ENCODE assay signal across 7 mouse cellular contexts in the genomic region with DNA sequence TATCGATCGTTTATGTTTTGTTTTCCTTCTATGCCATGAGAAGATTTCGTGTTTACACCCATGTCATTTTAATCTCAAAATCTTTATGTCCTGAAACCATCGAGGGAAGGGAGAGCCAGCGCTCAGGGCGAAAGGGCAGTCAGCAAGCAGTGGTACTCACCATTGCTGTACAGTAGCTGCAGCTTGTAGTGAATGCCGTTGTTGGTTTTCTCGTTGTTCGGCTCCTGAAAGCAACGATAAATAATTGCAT. TPM values are rescaled to one million over a fixed set of nuclear protein-coding genes. Genes with fewer than 3 reads are reported as not detected.
A peak's percentile ranks its signal among the peaks of the same experiment; 100 is the strongest.
DNase-seq lines count a peak whose midpoint lies in the region; ATAC-seq and TF ChIP-seq lines count a peak whose summit lies in the region.

No protein-coding gene starts in this region.

- H3K9ac ChIP-seq in lung, embryonic 15.5 days: no peak overlapping the region
- peak overlapping the region; percentile 53; the same call in 1 of the 2 replicates for H3K9ac ChIP-seq in intestine, postnatal 0 days (ENCODE audit: low read depth, low read length)
- H3K9ac ChIP-seq in neural tube, embryonic 14.5 days (replicated peaks; ENCODE audit: low read depth, low read length): peak overlapping the region; percentile 99

- H3K4me1 ChIP-seq in lung, embryonic 15.5 days: peaks cover 40% of the 10 kb centered on the region
- peaks cover 91% of the 10 kb centered on the region for H3K4me1 ChIP-seq in forebrain, embryonic 10.5 days
- H3K4me1 ChIP-seq in intestine, postnatal 0 days (replicated peaks; ENCODE audit: control insufficient read depth, insufficient read depth, low read length): 0 out of 2 replicates have a peak, but pooled peaks cover 5% of the 10 kb centered on the region
- H3K4me1 ChIP-seq in neural tube, embryonic 14.5 days (ENCODE audit: control insufficient read depth, insufficient read depth, low read length): peaks cover 19% of the 10 kb centered on the region

- peak overlapping the region; percentile 56 for H3K4me3 ChIP-seq in lung, embryonic 15.5 days
- peak overlapping the region; percentile 65 for H3K4me3 ChIP-seq in forebrain, embryonic 10.5 days
- H3K4me3 ChIP-seq in intestine, postnatal 0 days (ENCODE audit: low read depth, low read length): peak overlapping the region; percentile 65
- H3K4me3 ChIP-seq in neural tube, embryonic 14.5 days (ENCODE audit: low read depth, low read length): peak overlapping the region; percentile 79

- under 1% methylated on average over 10 of the region's 10 CpGs for WGBS in lung, embryonic 15.5 days
- WGBS in forebrain, embryonic 10.5 days: under 1% methylated on average over 10 of the region's 10 CpGs
- 2% methylated on average over 10 of the region's 10 CpGs for WGBS in intestine, postnatal 0 days
- WGBS in neural tube, embryonic 14.5 days: under 1% methylated on average over 10 of the region's 10 CpGs

- peak overlapping the region; percentile 98 for H3K4me2 ChIP-seq in lung, embryonic 15.5 days
- H3K4me2 ChIP-seq in intestine, postnatal 0 days (replicated peaks; ENCODE audit: low read depth): peak overlapping the region; percentile 96
- peak overlapping the region; percentile 76 for H3K4me2 ChIP-seq in neural tube, embryonic 14.5 days (ENCODE audit: low read depth, low read length)

- no peak overlapping the region for H3K27ac ChIP-seq in lung, embryonic 15.5 days
- H3K27ac ChIP-seq in forebrain, embryonic 10.5 days: peak overlapping the region; percentile 81
- H3K27ac ChIP-seq in intestine, postnatal 0 days (ENCODE audit: low read depth, low read length): no peak overlapping the region
- H3K27ac ChIP-seq in neural tube, embryonic 14.5 days (ENCODE audit: low read depth, low read length): peak overlapping the region; percentile 98

- DNase-seq in lung, adult 18-20 months: no peak
- DNase-seq in forebrain, embryonic 10.5 days (ENCODE audit: extremely low spot score, low spot score): no peak
- DNase-seq in cerebellum, postnatal 25 days: no peak

- H3K9me3 ChIP-seq in lung, embryonic 15.5 days: no peaks in the 10 kb centered on the region
- H3K9me3 ChIP-seq in forebrain, embryonic 10.5 days: no peaks in the 10 kb centered on the region
- no peaks in the 10 kb centered on the region for H3K9me3 ChIP-seq in intestine, postnatal 0 days (ENCODE audit: control insufficient read depth)
- H3K9me3 ChIP-seq in neural tube, embryonic 14.5 days (ENCODE audit: control insufficient read depth, low read length): no peaks in the 10 kb centered on the region

- no peaks in the 10 kb centered on the region for H3K36me3 ChIP-seq in lung, embryonic 15.5 days
- H3K36me3 ChIP-seq in forebrain, embryonic 10.5 days (replicated peaks): no peaks in the 10 kb centered on the region
- no peaks in the 10 kb centered on the region for H3K36me3 ChIP-seq in intestine, postnatal 0 days (ENCODE audit: control insufficient read depth, insufficient read depth)
- H3K36me3 ChIP-seq in neural tube, embryonic 14.5 days (ENCODE audit: control insufficient read depth, insufficient read depth, low read length): no peaks in the 10 kb centered on the region

- no peak for TF ChIP-seq CTCF in intestine, postnatal 0 days (IDR thresholded peaks at IDR 0.05; ENCODE audit: low read depth)

- H3K27me3 ChIP-seq in lung, embryonic 15.5 days: peaks cover 99% of the 10 kb centered on the region
- peaks cover 100% of the 10 kb centered on the region for H3K27me3 ChIP-seq in forebrain, embryonic 10.5 days (ENCODE audit: poor library complexity, severe bottlenecking)
- H3K27me3 ChIP-seq in intestine, postnatal 0 days (replicated peaks; ENCODE audit: control insufficient read depth, insufficient read depth, low read length): peaks cover 97% of the 10 kb centered on the region
- peaks cover 3% of the 10 kb centered on the region; the same call in 1 of the 2 replicates for H3K27me3 ChIP-seq in neural tube, embryonic 14.5 days (ENCODE audit: control insufficient read depth, insufficient read depth, low read length)

- no peak for ATAC-seq in lung, embryonic 15.5 days (ENCODE audit: borderline replicate concordance, extremely low read depth, low FRiP score, low TSS enrichment)
- no peak for ATAC-seq in intestine, postnatal 0 days
- no peak for ATAC-seq in neural tube, embryonic 14.5 days (ENCODE audit: low read depth)
- no peak for ATAC-seq in megakaryocyte-erythroid progenitor cell, adult 5-6 weeks (replicated peaks; ENCODE audit: low FRiP score, low TSS enrichment, poor library complexity, severe bottlenecking)

RNA-seq across cellular contexts. Expression of a gene that starts 1.4 kb away (rescaled TPM):
- polyA plus RNA-seq in lung, embryonic 15.5 days (2015; fragmentation: Nextera tagmentation; extraction: Ambion mirVana): 0.12 and 0.28 TPM in 2 replicates
- polyA plus RNA-seq in forebrain, embryonic 10.5 days (2016; fragmentation: Nextera tagmentation; extraction: Ambion mirVana): 1.3 TPM in 2 replicates
- 0.31 and 0.41 TPM in 2 replicates for polyA plus RNA-seq in intestine, postnatal 0 days (2015; fragmentation: Nextera tagmentation; extraction: Ambion mirVana)
- polyA plus RNA-seq in neural tube, embryonic 14.5 days (2014; fragmentation: Nextera tagmentation; extraction: Ambion mirVana): 46.9 and 53.5 TPM in 2 replicates
- total RNA-seq in megakaryocyte-erythroid progenitor cell, adult 5-6 weeks (2014; fragmentation: Nextera tagmentation): not detected in 2 replicates
- total RNA-seq in megakaryocyte-erythroid progenitor cell, adult 5-6 weeks (2017): not detected in 2 replicates

Comparison
In these comparisons a context has a peak if more than half of its experiments do, and no peak if none do; other contexts are left out.
1. H3K27ac ChIP-seq: peak in forebrain, embryonic 10.5 days (single experiment) and neural tube, embryonic 14.5 days (single experiment); none in lung, embryonic 15.5 days (single experiment) and intestine, postnatal 0 days (single experiment).
2. RNA of a gene that starts 1.4 kb away (polyA plus RNA-seq): 46.9 to 53.5 TPM in neural tube, embryonic 14.5 days; 1.3 TPM in forebrain, embryonic 10.5 days, 0.31 to 0.41 TPM in intestine, postnatal 0 days and 0.12 to 0.28 TPM in lung, embryonic 15.5 days; every median in the first group is over 10 times any median in the second.
3. Peak in every context shown above with its lines, with median percentiles within 50 percentile points of each other: H3K4me2 ChIP-seq and H3K4me3 ChIP-seq.